Mouse (Mus musculus): ENCODE results near the gene Ccnl2.
"Not testable (repeated sequence)": the region's sequence is repeated elsewhere in the genome, so short reads cannot be mapped to it uniquely, and the experiment has no call there.

The Ccnl2 gene

DNA sequence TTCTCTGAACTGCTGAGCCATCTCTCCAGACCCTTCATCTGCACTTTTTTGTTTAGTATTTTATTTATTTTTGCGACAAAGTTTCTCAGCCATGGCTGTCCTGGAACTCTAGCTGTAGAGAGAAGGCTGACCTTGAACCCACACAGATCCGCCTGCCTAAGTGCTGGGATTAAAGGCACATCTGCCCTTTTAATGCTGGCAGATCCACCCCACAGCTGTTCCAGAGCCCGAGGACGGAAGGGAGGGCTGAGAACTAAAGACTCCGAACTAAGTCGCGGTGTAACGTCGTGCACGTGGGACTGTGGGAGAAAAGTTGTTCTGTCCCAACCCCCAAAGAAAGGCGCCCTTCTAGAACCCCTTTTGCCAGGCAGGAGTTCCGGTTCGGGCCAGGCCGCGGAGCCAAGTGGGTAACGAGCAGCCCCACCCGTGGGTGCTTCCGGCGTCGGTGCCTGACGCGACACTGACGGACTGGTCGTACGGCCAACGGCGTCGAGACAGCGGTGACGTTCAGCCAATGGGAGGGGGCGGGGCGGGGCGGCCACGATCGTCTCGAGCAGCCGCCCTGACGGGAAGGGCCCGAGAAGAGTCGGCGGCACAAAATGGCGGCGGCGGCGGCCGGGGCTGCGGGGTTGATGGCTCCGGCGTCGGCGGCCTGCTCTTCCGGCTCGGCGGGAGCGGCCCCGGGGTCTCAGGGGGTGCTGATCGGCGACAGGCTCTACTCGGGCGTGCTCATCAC lies at the start of gene Ccnl2:
Gene Ccnl2 (plus strand): TSS at position 561 of the 736 bp plus-strand sequence.
- peak; percentile 94 for DNase-seq (ENCODE audit: low spot score)

DNA sequence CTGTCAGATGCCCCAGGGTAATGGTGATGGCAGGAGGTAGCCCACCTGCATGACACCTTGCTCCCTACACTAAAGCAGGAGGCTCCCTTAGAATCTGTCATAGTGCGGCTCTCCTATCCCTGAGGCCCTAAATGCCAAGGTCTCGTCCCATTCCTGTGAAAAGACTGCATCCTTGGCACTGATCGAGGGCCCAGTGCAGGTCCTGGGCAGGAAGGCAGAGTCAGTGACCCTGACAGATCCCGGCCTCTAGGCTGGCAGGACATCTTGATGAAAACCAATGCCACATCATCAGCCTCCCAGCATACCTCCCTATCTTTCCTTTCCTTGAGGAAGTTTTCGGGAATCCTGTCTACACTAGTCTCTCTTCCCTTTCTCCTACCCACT lies 42.8 kb upstream of the Ccnl2 start:
- no peak for DNase-seq (ENCODE audit: low spot score)

DNA sequence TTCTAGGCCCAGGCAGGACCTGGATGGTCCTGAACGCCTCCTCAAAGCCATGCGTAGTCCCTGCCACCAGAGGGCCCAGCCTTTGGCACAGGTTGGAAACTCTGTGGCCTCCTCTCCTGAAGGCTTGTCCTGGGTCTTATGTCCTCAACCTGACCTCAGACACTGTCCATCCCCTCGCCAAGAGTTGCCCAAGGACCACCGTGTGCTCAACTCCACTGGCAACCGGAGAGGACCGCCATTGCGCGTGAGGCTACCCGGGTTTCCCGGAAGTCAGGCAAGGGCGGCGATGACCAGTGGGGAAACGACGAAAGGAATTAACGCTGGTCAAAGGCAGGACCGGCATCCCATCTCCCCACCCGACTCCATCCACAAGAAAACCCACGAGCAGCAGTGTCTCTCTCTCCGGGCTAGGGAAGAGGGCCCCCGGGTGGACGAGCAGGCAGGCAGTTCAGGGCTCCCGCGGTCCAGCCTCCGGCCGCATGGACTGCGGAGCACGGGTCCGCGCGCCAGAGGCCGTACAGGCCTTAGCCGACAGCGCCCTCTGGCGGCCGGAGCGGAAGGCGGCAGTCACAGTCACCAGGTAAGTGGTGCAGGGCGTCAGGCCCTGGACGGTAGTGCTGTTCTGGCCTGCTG lies 42.3 kb upstream of the Ccnl2 start:
- peak; percentile 94 for DNase-seq (ENCODE audit: low spot score)

DNA sequence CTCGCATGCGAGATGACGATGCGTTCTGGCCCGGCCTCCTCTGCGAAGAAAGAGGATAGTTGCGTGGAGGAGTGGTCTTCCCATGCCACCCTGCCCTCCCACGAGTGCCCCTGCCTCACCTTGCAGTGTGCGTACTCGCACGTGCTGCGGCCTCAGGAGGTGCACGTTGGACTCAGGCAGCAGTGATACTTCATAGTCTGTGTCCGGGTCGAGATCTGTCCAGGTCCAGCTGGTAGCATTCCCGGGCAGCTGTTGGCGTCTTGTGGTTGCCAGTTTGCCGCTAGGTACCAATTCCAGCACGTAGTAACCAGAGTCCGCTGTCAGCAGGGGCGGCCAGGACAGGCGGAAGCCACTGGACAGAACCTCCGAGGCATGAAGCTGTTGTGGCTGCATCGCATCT lies 41.7 kb upstream of the Ccnl2 start:
- DNase-seq (ENCODE audit: low spot score) = no peak

DNA sequence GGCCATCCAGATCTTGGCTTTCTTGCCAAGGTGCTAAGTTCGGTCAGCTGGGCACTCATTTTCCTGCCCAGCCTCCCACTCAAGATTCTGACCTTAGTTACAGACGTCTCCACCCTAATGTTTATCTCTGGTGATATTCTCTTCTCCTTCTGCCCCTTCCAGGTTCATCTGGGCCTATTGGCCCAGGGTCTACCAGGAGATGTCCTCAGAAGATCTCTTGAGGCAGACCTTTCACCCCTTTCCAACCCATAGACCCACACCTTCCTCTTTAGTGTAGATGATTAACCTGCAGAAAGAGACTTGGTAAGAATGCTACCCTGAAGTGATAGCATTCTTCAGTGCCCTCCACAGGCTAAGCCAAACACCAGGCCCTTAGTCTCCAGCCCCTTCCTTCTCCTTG lies 40.6 kb upstream of the Ccnl2 start:
- DNase-seq (ENCODE audit: low spot score) = no peak

DNA sequence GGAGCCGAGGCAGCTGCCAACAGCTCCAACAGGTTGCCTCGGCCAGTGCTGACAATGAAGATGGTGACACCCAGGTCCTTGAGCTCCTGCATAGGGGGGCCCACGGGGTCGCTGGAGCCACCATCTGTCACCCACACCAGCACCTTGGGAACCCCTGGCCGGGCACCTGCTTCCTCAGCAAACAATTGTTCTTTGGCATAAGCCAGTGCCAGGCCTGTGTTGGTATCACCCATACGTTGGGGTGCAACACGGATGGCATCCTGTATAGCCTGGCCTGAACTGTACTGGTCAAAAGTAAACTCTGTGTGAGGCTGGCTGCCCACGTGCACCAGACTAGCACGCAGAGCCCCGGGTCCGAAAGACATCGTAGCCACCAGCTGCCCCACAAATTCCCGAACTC lies 39.5 kb upstream of the Ccnl2 start:
- DNase-seq (ENCODE audit: low spot score) = no peak

DNA sequence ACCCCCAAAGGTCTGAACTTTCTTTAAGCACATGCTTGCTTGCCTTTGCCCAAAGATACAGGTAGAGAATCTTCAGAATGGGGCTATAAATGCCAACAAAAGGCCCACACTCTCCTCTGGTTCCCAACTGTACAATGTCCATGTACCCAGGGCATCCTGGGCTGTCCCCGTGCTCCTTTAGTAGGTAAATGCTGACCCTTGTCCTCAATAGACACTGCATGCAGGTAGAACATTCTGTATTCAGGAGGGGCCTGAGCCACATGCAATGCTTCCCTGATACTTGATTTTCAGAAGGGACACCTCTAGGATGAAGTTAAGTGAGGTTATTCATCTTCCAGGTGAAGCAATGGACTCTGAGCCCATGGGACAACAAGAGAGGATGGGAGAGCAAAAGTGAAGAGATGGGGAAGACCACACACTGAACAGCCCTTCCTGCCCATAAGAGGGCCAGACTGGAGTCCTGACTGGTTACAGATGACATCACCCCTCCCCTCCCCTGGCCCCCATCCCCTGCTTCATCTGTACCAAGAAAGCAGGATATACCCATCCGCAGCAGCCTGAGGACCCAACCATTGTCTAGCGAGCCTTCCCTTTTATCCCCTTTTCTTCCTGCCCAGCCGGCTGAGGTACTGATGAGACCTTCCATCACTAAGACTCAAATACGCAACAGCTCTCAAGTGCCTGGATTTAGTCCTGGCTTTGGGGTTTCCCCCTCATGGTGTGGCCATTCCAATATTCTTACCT lies 38.8 kb upstream of the Ccnl2 start:
- DNase-seq (ENCODE audit: low spot score) = no peak

DNA sequence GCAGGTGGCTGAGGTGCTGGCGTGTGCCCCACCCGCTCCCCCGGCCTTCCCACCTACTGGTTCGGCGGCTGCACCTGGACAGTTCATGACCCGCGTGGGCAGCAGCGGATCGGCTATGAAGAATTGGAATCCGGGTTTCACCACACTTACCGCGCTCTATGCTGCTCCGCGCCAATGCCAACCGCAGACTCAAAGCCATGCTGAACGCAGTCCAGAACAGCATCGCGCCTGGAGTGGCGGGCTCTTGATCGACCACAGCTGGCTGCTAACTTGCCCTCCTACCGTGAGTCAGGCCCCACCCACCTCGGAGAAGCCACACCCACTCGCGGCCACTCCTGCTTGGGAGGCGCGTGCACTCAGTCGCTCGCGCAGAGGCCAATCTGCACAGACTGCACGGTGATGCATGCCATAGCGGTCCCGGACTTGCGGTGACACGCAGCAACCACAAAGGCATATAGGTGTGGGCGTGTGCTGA lies 38.0 kb upstream of the Ccnl2 start, which contains the start of gene Vwa1:
Gene Vwa1 (minus strand): TSS at position 419 of the 475 bp plus-strand sequence.
- peak; percentile 96 for DNase-seq (ENCODE audit: low spot score)

DNA sequence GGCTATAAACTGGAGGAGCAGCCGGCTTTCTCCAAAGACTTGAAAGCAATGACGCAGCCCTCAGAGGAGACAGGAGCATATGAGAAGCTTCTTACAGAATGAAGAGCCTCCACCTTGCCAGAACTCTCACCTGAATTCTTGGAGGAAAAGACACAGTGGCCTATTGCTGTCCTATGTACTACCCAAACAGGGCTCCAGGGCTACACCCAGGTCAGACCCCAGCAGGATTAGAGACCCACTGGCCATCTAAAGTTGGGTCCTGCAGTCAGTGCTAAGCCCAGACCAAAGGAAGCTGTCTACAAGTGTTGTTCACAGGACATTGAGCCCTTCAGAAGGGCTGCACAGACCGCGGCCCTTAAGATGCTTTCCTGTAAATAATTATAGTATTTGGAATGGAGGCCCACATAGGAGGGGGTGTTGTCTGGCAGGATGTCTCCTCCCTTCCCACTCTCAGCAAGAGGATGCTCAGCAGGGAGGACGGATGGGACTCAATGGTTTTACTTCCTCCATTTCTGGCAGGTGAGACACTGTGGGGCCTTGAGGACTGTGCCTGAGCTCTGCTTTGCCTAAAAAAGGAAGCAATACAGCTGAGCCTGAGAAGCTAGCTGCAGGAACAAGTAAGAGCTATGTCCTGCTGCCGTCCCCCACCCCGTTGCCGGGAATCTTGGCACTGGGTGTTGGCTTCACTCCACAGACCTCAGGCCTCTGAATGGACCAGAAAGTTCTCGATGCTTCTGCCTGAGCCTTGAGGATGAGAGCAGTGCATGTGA lies 37.1 kb upstream of the Ccnl2 start:
- DNase-seq (ENCODE audit: low spot score) = peak; percentile 69

DNA sequence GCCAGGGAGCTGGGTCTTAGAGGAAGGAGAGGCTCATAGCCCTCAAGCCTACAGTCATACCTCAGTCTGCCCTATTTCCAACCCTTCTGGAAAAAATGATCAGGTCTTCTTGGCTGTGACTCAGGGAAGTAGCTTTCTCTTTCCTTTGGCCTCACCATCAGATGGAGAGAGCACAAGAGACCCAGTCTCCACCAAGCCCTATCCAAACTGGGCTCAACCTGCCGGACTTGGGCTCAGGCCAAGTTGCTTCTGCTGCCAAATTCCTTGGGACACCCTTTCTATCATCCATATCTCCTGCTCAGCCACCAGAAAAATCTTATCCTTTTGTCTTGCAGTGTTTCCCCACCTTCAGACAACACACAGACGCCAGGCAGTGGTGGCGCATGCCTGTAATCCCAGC lies 36.4 kb upstream of the Ccnl2 start:
- peak; percentile 66 for DNase-seq (ENCODE audit: low spot score)

DNA sequence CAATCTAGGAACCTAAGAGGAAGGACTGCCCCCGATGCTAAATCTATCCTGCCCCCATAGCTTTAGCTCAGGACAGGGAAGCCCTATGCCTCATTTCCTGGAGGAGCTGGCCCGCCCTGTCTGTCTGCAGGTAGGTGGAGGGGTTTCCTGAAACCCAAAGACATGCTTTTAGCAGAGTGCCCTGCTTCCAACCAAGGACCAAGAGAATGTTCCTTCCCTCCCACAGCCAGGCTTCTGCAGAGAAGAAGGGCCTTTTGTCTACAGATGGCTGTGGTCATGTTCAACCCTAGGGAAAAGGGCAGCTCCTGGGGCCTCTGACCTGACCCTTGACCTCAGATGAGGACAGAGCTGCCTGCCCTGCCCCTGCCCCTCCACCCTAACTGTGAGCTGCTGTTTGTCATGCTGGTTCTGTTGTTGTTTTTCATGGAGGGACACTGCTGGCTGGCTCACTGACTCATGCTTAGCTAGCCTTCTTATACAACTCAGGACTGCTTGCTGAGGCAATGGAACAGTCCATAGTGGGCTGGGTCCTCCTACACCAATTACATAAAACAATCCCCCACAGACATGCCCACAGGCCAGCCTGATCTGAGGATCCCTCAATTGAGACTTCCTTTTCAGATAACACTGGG lies 35.5 kb upstream of the Ccnl2 start:
- DNase-seq (ENCODE audit: low spot score) = no peak

DNA sequence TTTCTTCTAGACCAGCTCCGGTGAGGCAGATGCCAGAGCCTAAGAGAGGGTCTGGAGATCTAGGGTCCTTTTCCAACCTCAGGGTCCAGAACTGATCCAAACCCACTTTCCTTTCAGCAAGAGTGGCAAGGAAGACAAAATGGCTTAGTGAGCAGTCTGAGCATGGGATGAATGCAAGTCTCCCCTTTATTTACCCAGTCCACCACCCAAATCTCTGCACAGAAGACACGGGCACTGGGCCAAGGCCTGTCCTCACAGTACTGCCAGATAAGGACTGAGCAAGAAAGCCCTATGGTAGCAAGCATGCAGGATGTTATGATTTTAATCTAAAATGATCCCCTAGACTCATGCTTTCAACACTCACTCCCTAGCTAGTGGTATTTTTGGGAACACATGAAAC lies 34.5 kb upstream of the Ccnl2 start:
- peak; percentile 40 for DNase-seq (ENCODE audit: low spot score)

DNA sequence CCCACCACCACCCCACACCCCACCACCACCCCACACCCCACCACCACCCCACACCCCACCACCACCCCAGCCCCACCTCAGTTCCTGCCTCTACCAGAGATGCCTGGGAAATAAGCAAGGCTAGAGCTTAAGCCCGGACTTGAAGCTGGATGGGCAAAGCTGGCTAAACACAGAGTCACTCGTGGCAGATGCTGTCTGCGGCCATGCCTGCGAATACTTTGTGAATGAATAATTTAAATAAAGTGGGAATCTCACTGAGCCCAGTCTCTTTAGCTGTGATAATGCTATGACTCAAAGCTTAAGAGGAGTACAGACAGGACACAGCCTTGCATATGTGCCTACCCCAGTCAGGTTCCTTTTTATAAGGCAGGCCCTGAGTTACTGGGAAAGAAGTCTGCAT lies 32.8 kb upstream of the Ccnl2 start:
- DNase-seq (ENCODE audit: low spot score) = no peak

DNA sequence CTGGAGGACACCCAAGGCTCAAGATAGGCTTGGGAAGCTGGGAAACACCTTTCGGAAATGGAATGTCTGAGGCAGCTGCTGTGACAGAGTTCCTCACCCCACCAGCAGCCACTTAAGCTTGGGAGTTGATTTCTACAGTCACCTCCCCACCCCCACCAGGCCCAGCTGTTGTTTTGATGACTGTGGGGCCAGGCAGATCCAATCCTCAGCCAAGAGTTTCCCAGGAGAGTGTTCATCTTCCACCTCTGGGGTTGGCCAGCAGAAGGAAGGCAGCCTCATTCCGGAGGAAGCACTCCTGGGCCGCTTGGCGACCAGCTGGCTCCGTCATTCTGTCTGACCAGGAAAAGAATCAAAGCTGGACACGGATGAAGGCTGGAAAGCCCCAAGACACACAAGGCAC lies 31.4 kb upstream of the Ccnl2 start:
- peak; percentile 49 for DNase-seq (ENCODE audit: low spot score)

DNA sequence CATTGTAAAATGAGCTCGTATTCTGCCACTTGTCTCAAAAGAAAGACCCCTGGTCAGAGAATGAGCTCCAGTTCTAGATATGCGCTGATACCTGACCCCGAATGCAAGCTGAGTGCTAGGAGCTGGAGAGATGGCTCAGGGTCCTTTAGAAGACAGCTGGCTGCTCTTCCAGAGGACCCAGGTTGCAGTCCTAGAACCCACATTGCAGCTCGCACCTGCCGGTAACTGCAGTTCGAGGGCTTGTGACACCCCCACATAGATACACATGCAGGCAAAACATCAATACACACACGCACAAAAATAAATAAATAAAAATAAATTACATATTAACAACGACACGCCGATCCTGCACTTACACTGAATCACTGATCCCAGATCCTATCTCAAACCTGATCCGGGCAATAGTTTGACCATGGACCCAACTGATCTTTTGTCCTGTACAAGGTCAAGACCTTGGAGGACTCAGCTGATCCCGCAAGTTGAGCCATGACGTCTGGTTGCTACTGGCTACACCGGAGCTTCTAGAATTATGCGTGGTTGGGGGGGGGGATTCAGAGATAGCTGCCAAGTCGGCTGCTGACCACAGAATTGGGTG lies 28.7 kb upstream of the Ccnl2 start:
- no peak for DNase-seq (ENCODE audit: low spot score)

DNA sequence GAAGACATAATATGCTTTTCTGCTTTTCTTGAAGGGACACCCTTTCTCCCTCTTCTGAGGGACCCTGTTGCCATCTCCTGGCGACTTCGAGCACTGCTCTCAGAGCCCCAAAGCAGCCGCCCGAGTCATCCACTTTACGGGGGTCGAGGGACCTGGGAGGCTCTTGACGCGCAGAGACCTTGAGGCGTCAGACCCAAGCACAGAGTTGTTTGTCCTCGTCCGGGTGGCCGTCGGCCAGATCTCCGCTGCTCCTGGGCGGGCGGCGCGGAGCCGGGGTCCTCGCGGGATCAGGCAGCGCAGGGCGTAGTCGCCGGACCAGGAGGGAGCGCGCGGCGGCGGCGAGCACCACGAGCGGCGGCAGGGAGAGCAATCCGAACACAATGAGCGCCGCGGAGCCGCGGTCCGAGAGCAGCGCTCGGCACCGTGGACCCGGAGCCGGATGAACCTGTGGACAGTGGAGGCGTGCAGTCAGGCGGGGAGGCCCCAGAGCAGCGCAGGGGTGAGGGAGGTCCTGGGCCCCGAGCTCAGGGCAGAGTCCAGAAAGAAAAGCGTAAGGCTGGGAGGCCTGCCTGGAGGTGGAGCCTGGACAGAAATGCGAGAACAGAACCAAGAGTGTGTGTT lies 28.1 kb upstream of the Ccnl2 start:
- DNase-seq (ENCODE audit: low spot score) = peak; percentile 75

DNA sequence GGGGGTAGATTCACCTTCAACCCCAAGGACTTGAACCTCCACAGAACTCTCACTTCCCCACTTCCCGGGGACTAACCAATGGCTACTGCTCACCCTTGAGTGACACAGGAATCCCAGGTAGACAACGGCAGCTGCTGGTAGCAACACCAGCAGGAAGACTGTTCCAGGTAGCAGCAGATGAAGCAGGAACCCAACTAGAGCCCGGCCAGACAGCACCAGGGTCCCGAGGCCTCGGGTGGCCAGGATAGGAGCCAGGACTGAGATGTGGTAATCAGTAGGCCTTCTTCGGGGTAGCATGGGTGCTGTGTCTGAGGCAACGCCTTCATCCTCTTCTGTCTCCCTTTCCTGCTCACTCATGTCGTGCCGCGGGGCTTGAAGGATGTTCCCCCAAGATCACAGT lies 27.0 kb upstream of the Ccnl2 start:
- DNase-seq (ENCODE audit: low spot score) = no peak

DNA sequence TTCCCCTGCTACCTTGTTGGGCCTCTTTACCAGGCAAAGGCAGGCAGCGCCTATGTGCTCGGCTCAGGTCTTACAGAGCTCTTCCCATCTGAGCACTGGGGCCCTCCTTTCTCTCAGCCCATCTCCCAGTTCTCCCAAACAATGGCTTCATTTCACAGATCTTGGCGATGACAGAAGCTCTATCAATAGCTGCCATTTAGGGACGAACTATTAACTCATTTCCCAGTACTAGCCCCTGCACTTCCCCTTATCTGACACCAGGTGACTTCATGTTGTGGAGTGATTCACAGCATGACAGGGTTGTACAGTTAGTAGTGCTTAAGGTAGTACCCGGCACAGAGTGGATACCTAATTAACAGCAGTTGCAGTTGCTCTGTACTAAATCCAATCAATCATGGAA lies 26.5 kb upstream of the Ccnl2 start, which contains the start of gene Tmem88b:
Gene Tmem88b (minus strand): TSS at position 56 of the 400 bp plus-strand sequence.
- DNase-seq (ENCODE audit: low spot score) = no peak

DNA sequence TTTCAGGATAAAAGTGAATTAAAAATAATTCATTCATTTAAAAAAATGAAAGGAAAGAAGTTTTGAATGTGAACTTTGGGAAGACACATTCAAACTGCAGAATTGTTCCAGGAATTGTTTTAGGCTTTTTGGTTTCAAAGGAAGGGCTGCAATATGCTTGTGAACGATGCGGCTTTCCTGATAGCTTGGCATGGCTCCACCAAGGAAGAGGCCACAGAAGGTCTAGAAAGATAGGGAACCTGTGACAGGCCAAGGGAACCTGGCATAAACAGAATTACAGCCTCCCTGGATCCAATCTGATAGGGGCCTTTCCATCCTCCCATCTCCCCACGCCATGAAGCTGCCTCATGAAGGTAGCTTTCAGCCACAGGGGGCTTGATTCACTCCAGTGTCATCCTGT lies 24.0 kb upstream of the Ccnl2 start:
- DNase-seq (ENCODE audit: low spot score) = no peak

DNA sequence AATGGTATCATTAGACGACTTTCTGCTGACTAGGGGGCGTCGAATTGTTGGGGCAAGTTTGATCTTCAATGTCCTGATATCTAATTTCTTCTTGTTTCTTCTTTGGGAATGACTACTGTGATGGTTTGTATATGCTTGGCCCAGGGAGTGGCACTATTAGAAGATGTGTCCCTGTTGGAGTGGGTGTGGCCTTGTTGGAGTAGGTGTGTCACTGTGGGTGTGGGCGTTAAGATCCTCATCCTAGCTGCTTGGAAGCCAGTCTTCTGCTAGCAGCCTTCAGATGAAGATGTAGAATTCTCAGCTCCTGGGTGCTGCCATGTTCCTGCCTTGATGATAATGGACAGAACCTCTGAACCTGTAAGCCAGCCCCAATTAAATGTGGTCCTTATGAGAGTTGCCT lies 23.5 kb upstream of the Ccnl2 start:
- not testable (repeated sequence) for DNase-seq (ENCODE audit: low spot score)

DNA sequence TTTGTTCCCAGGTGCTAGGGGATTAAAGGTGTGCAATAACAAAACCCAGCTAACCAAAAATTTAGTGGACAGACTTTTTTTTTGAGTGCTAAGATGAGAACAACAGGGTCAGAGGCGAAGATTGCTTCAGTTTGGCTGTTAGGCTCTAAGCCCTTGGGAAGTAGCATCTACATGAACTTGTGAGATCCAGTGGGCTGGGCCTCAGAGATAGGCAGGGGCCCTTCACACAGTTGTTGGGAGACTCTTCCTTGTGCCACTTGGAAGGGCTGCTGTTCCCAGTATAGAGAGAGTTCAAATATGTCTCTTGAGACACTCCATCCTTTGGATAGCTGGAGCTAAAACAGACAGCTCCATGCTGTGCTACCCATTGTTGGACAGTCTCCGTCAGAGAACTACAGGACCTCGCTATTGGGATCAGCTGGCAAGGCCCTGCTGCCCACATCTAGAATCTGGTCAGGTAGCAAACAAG lies 22.2 kb upstream of the Ccnl2 start, which contains the start of gene Ankrd65:
Gene Ankrd65 (plus strand): TSS at position 419 of the 469 bp plus-strand sequence.
- DNase-seq (ENCODE audit: low spot score) = no peak

Measured in urinary bladder, postnatal 14 days (tissue).